Mouse (Mus musculus) cerebellum, adult 9-10 months (tissue): ENCODE measurements around the gene Slc22a23.
A peak's percentile ranks its signal among the peaks of the same experiment; 100 is the strongest.

Source experiments
- DNase-seq: peaks from one replicate; pipeline ENCODE4 v3.0.0; 2022

Gene Slc22a23

GRCm38 (mm10) chr13:34159926-34160325 is 185.1 kb downstream of the Slc22a23 start:
- DNase-seq, result no peak

GRCm38 (mm10) chr13:34157596-34158157 is 187.3 kb downstream of the Slc22a23 start:
- no peak for DNase-seq

- DNase-seq, result peak; percentile 87
Observed at GRCm38 (mm10) chr13:34156840-34157185, 188.2 kb downstream of the Slc22a23 start.

GRCm38 (mm10) chr13:34156133-34156839 is 188.7 kb downstream of the Slc22a23 start:
- no peak for DNase-seq

GRCm38 (mm10) chr13:34154931-34155272 is 190.1 kb downstream of the Slc22a23 start:
- DNase-seq, result peak; percentile 84

- peak; percentile 80 for DNase-seq
Observed at GRCm38 (mm10) chr13:34154217-34154930, 190.6 kb downstream of the Slc22a23 start.

- DNase-seq, result peak; percentile 71
Observed at GRCm38 (mm10) chr13:34153254-34154011, 191.5 kb downstream of the Slc22a23 start.

GRCm38 (mm10) chr13:34152695-34153094 is 192.3 kb downstream of the Slc22a23 start:
- DNase-seq, result no peak

GRCm38 (mm10) chr13:34151425-34151824 is 193.6 kb downstream of the Slc22a23 start:
- DNase-seq, result no peak

- DNase-seq, result peak; percentile 31
Observed at GRCm38 (mm10) chr13:34150271-34151027, 194.5 kb downstream of the Slc22a23 start.

- DNase-seq, result no peak
Observed at GRCm38 (mm10) chr13:34149463-34150176, 195.4 kb downstream of the Slc22a23 start.

GRCm38 (mm10) chr13:34148767-34149392 is 196.1 kb downstream of the Slc22a23 start:
- peak; percentile 68 for DNase-seq

- peak; percentile 20 for DNase-seq
Observed at GRCm38 (mm10) chr13:34148181-34148580, 196.8 kb downstream of the Slc22a23 start.

GRCm38 (mm10) chr13:34146916-34147315 is 198.1 kb downstream of the Slc22a23 start:
- no peak for DNase-seq

GRCm38 (mm10) chr13:34143389-34143788 is 201.6 kb downstream of the Slc22a23 start:
- DNase-seq, result no peak

GRCm38 (mm10) chr13:34136605-34137004 is 208.4 kb downstream of the Slc22a23 start:
- no peak for DNase-seq

- no peak for DNase-seq
Observed at GRCm38 (mm10) chr13:34134276-34134675, 210.7 kb downstream of the Slc22a23 start.

GRCm38 (mm10) chr13:34133326-34134071 is 211.5 kb downstream of the Slc22a23 start:
- no peak for DNase-seq

- no peak for DNase-seq
Observed at GRCm38 (mm10) chr13:34132875-34133274, 212.1 kb downstream of the Slc22a23 start.

- no peak for DNase-seq
Observed at GRCm38 (mm10) chr13:34132299-34132698, 212.7 kb downstream of the Slc22a23 start.

GRCm38 (mm10) chr13:34131708-34132060 is 213.3 kb downstream of the Slc22a23 start:
- no peak for DNase-seq
